Mouse (Mus musculus) thymus, adult 2 months (tissue): ENCODE results near the gene Stom.

Source experiments
- CTCF ChIP-seq: fragments of 200-500 bp; IDR thresholded peaks from 2 replicates; pipeline ENCODE4 v1.5.1; 2012; ENCODE audit warnings: mild to moderate bottlenecking, control low read depth, low read length, moderate library complexity, borderline replicate concordance; ENCODE audit not compliant: control insufficient read depth, poor library complexity, insufficient read depth; ENCODE audit errors: extremely low read depth
- POLR2A ChIP-seq: fragments of 200-500 bp; IDR thresholded peaks from 2 replicates; pipeline ENCODE4 v1.6.1; 2012; ENCODE audit warnings: mild to moderate bottlenecking, low read length, control low read depth, moderate library complexity; ENCODE audit not compliant: control insufficient read depth, poor library complexity, insufficient read depth; ENCODE audit errors: extremely low read depth

- TF ChIP-seq CTCF = no peak
- TF ChIP-seq POLR2A = no peak
Observed at GRCm38 (mm10) chr2:35269716-35270260, 67.0 kb downstream of the Stom start.
